Mouse (Mus musculus) embryonic facial prominence, embryonic 11.5 days (tissue): ENCODE results near the gene Nup98. TPM values are rescaled to one million over a fixed set of nuclear protein-coding genes. Genes with fewer than 3 reads are reported as not detected.

ENCODE experiments used
- ATAC-seq: fragments of 200-750 bp; cut with Nextera tagmentation; replicated peaks from 2 replicates; pipeline ENCODE4 v1.8.0; 2017; ENCODE audit warnings: low read depth; ENCODE audit not compliant: insufficient number of reproducible peaks, low FRiP score, low TSS enrichment
- DNase-seq: peaks from one replicate; pipeline ENCODE4 v3.0.0-alpha.2; 2015; ENCODE audit warnings: low spot score
- H3K27ac ChIP-seq: fragments of 300-500 bp; sonication (generic); replicated peaks from 2 replicates; pipeline ENCODE4 v1.5.1; 2014; ENCODE audit warnings: mild to moderate bottlenecking, low read depth, low read length, control low read depth
- H3K27me3 ChIP-seq: fragments of 300-500 bp; sonication (generic); 2 replicates; pipeline ENCODE4 v1.6.1; 2014; ENCODE audit warnings: mild to moderate bottlenecking, low read length, moderate library complexity, mixed read lengths; ENCODE audit not compliant: control insufficient read depth, insufficient read depth
- H3K36me3 ChIP-seq: fragments of 300-500 bp; sonication (generic); replicated peaks from 2 replicates; pipeline ENCODE4 v1.6.1; 2014; ENCODE audit warnings: low read depth, mild to moderate bottlenecking, low read length, moderate library complexity, mixed read lengths; ENCODE audit not compliant: control insufficient read depth, insufficient read depth
- H3K4me1 ChIP-seq: fragments of 300-500 bp; sonication (generic); 2 replicates; pipeline ENCODE4 v1.6.1; 2014; ENCODE audit warnings: low read length, mixed read lengths; ENCODE audit not compliant: control insufficient read depth, insufficient read depth
- H3K4me2 ChIP-seq: fragments of 300-500 bp; sonication (generic); 2 replicates; pipeline ENCODE4 v1.6.1; 2014; ENCODE audit warnings: low read depth, mild to moderate bottlenecking, control low read depth, low read length, moderate library complexity
- H3K4me3 ChIP-seq: fragments of 300-500 bp; sonication (generic); 2 replicates; pipeline ENCODE4 v1.5.1; 2014; ENCODE audit warnings: low read depth, low read length, control low read depth
- H3K9ac ChIP-seq: fragments of 300-500 bp; sonication (generic); replicated peaks from 2 replicates; pipeline ENCODE4 v1.6.1; 2014; ENCODE audit warnings: mild to moderate bottlenecking, control low read depth, low read length
- H3K9me3 ChIP-seq: fragments of 300-500 bp; sonication (generic); replicated peaks from 2 replicates; pipeline ENCODE4 v1.6.1; 2016; ENCODE audit warnings: mild to moderate bottlenecking, low read length, inconsistent platforms, mixed read lengths; ENCODE audit not compliant: control insufficient read depth
- WGBS: fragments of 180-500 bp; shearing (Covaris S2); extraction: QIAGEN DNeasy Blood & Tissue Kit; methylation state at CpG from one replicate; pipeline ENCODE4 v1.1.7; 2014; 5-methylcytosine and 5-hydroxymethylcytosine counted together
- polyA plus RNA-seq: library from polyadenylated mRNA; unstranded; fragments of >200 nt; fragmentation: Nextera tagmentation; extraction: Ambion mirVana; gene quantifications from 2 replicates; pipeline ENCODE4 v1.2.1, GENCODE M21; 2014

Nup98 gene
- 47.9 and 49.0 TPM in 2 replicates for polyA plus RNA-seq

GRCm38 (mm10) chr7:102209756-102210721 lies at the start of gene Nup98, which contains the start of gene Pgap2:
Gene Nup98, minus strand, starts transcription at chr7:102210176.
Gene Pgap2, plus strand, starts transcription at chr7:102210208.
- DNase-seq (peak; percentile 100), ATAC-seq (peak; percentile 99)
- Histone ChIP-seq H3K9me3 (no peaks in the 10 kb centered on the region), H3K36me3 (no peaks in the 10 kb centered on the region), H3K4me1 (no peaks in the 10 kb centered on the region), H3K27me3 (no peaks in the 10 kb centered on the region), H3K27ac (peak within 1 kb of the TSS; percentile 76), H3K4me2 (peak within 1 kb of the TSS; percentile 64), H3K4me3 (peak within 1 kb of the TSS; percentile 76), H3K9ac (peak within 1 kb of the TSS; percentile 89)
- under 1% methylated on average over 76 of the region's 87 CpGs for WGBS

GRCm38 (mm10) chr7:102258753-102259152 lies 48.8 kb upstream of the Nup98 start:
- no peak overlapping the region for H3K4me3 ChIP-seq
- H3K4me1 ChIP-seq: no peaks in the 10 kb centered on the region
- 74% methylated on average over 3 of the region's 3 CpGs for WGBS
- ATAC-seq: no peak
- no peaks in the 10 kb centered on the region for H3K36me3 ChIP-seq
- H3K9ac ChIP-seq: no peak overlapping the region
- no peaks in the 10 kb centered on the region for H3K27me3 ChIP-seq
- no peak for DNase-seq
- no peaks in the 10 kb centered on the region for H3K9me3 ChIP-seq
- H3K4me2 ChIP-seq: no peak overlapping the region
- no peak overlapping the region for H3K27ac ChIP-seq

- peak; percentile 87 for DNase-seq
- Histone ChIP-seq H3K9me3 (no peaks in the 10 kb centered on the region), H3K36me3 (no peaks in the 10 kb centered on the region), H3K4me3 (no peak overlapping the region), H3K4me1 (no peaks in the 10 kb centered on the region), H3K27me3 (no peaks in the 10 kb centered on the region), H3K27ac (no peak overlapping the region), H3K4me2 (no peak overlapping the region), H3K9ac (no peak overlapping the region)
- peak; percentile 74; the same call in 1 of the 2 replicates for ATAC-seq
- 22% methylated on average over 4 of the region's 4 CpGs for WGBS
Observed at GRCm38 (mm10) chr7:102258189-102258588, 48.2 kb upstream of the Nup98 start.

- WGBS: 80% methylated on average over 3 of the region's 3 CpGs
- no peak for ATAC-seq
- no peaks in the 10 kb centered on the region for H3K9me3 ChIP-seq
Observed at GRCm38 (mm10) chr7:102256636-102257035, 46.7 kb upstream of the Nup98 start.

GRCm38 (mm10) chr7:102255954-102256353 lies 46.0 kb upstream of the Nup98 start, which contains the start of gene Rhog:
Gene Rhog, minus strand, starts transcription at chr7:102256054.
- WGBS: 82% methylated on average over 3 of the region's 3 CpGs
- no peak for DNase-seq
- Histone ChIP-seq H3K9ac (no peak within 1 kb of the TSS), H3K9me3 (no peaks in the 10 kb centered on the region), H3K4me2 (no peak within 1 kb of the TSS), H3K27ac (no peak within 1 kb of the TSS), H3K36me3 (no peaks in the 10 kb centered on the region), H3K27me3 (no peaks in the 10 kb centered on the region), H3K4me1 (no peaks in the 10 kb centered on the region), H3K4me3 (no peak within 1 kb of the TSS)
- ATAC-seq: no peak

More at GRCm38 (mm10) chr7:102256636-102257035, 46.7 kb upstream of the Nup98 start:
- no peak overlapping the region for H3K9ac ChIP-seq
- no peak overlapping the region for H3K4me3 ChIP-seq
- DNase-seq: no peak
- H3K27ac ChIP-seq: no peak overlapping the region
- no peaks in the 10 kb centered on the region for H3K36me3 ChIP-seq
- H3K27me3 ChIP-seq: no peaks in the 10 kb centered on the region
- no peak overlapping the region for H3K4me2 ChIP-seq
- H3K4me1 ChIP-seq: no peaks in the 10 kb centered on the region

- H3K36me3 ChIP-seq: no peaks in the 10 kb centered on the region
- H3K4me1 ChIP-seq: no peaks in the 10 kb centered on the region
- H3K27me3 ChIP-seq: no peaks in the 10 kb centered on the region
- no peak for ATAC-seq
- no peak for DNase-seq
- no peak overlapping the region for H3K9ac ChIP-seq
- H3K9me3 ChIP-seq: no peaks in the 10 kb centered on the region
- 85% methylated on average over 1 of the region's 1 CpGs for WGBS
- no peak overlapping the region for H3K4me2 ChIP-seq
- no peak overlapping the region for H3K27ac ChIP-seq
- H3K4me3 ChIP-seq: no peak overlapping the region
Observed at GRCm38 (mm10) chr7:102253631-102254030, 43.7 kb upstream of the Nup98 start.

- Histone ChIP-seq H3K4me3 (peak overlapping the region; percentile 81), H3K9me3 (no peaks in the 10 kb centered on the region), H3K9ac (peak overlapping the region; percentile 80), H3K4me2 (peak overlapping the region; percentile 78), H3K27ac (peak overlapping the region; percentile 90), H3K36me3 (no peaks in the 10 kb centered on the region), H3K27me3 (no peaks in the 10 kb centered on the region), H3K4me1 (peaks cover 2% of the 10 kb centered on the region)
- ATAC-seq (peak; percentile 71), DNase-seq (peak; percentile 88)
- under 1% methylated on average over 33 of the region's 33 CpGs for WGBS
Observed at GRCm38 (mm10) chr7:102250631-102251214, 40.7 kb upstream of the Nup98 start.
